Mouse (Mus musculus): ENCODE measurements around the gene Creb5.

DNA sequence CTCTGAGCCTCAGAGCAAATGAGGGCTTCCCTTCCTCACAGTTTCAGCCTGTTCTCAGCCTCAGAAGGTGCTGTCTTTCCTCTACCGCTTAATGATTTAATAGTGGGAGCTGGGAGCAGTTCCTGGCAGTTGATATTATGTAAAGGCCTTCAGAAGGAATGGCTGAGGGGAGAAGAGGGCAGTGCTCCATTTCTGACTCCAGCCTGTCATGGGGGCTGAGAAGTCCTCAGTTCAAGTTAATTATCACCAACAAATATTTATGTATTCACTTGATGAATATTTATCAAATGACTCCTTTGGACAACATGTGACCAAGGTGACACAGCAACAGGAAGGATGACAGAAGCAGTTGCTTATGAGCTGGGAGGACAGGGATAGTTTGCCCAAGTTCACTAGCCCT is 214.2 kb downstream of the Creb5 start:
- TF ChIP-seq CTCF (IDR thresholded peaks at IDR 0.05; ENCODE audit: borderline replicate concordance, insufficient read depth, low read length), result no peak
- no peak for TF ChIP-seq POLR2A (IDR thresholded peaks at IDR 0.05; ENCODE audit: low read depth, low read length)
